Mouse (Mus musculus): ENCODE data around the gene Chd3.

Gene Chd3

DNA sequence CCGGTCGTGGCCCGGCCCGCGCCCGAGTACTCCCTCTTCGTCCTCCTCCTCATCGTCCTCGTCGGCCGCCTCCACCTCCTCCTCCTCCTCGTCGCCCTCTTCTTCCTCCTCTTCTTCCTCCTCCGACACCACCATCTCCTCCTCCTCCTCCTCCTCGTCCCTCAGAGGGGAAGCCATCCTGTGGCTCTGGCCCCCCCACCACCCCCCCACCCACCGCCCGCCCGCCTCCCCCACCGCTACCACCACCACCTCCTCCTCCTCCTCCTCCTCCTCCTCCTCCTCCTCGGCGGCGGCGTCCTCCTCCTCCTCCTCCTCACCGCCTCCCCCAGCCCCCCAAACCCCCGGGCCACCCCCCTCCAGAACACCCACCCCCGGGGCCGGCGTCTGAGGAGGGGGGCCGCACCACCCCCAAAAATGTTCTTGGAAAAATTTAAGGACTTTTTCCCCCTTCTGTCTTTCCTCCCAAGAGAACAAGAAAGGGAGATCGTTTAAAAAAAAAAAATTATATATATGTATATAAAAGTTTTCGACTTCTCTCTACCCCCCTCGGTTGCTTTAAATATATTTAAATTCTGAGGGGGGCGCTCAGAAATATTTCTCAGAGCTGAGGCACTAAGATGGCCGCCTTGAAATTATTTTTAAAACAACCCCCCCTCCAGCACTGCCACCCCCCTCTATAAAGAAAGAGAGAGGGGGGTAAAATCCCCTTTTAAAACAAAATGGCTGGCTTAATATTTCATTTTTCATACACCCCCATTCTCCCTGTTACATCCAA, at the start of gene Chd3:
TSS of gene Chd3 (minus strand) at position 192 of the 775 bp plus-strand sequence.
- DNase-seq (ENCODE audit: low read depth), result no peak

GRCm38 (mm10) chr11:69417449-69418384, 48.5 kb upstream of the Chd3 start:
- DNase-seq (ENCODE audit: low read depth), result peak; percentile 75

DNA sequence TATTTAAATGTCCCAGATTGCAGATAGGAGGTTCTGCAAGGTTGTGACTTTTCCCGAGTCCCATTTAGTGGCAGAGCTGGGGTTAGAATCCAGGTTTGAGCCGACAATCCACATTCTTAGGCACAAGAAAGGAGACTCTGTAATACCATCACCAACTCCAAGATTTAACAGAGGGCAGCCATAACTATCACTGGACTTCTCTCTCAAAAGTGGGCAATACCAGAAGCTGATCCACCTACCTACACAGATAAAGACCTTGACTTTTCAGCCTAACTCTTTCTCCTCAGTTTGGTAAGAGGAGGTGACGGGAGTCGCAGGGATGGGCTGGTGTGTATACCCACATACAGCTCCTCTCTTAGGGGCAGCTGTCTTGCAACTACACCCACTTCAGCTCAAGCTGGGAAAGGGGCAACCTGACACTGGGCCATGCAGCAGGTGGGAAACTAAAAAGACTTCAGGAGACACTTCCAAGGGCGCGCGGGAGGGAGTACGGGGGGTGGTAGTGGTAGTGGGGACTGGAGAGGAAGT, 47.8 kb upstream of the Chd3 start:
- DNase-seq (ENCODE audit: low read depth), result no peak

GRCm38 (mm10) chr11:69416509-69416908, 47.3 kb upstream of the Chd3 start:
- no peak for DNase-seq (ENCODE audit: low read depth)

DNA sequence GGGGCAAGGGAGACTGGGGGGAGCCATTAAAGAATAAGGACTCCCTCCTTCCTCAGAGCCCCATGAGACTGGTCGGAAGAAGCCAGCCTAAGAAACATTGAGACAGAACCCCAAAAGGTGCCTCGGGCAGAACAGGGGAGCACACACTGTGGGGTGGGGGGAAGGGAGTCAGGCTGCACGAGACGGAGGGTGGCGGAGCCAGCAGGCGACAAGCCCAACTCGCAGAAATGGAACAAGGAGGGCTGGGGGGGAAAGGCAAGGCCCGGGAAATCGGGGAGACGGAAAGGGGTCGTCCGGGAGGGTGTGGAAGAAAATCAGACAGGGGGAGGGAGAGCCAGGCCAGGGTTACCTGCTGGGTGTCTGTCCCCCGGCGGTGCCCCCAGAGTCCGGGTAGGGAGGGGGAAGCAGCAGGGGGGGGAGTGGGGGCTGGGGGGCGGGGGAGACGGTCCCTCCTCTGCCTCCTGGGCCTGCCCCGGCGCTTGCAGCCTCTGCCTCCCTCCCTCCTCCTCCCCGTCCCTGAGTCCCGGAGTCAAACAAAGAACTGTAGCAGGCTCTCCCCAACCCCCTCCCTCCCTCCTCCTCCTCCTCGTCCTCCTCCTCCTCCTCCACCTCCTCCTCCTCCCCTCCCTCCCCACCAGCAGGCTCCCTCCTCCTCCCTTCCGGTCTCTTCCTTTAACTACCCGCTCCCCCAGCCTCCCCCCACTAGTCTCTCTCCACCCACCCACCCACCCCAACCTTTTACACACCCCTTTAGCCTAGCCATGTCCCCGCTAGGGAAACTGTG, 46.7 kb upstream of the Chd3 start:
- peak; percentile 58 for DNase-seq (ENCODE audit: low read depth)

- no peak for DNase-seq (ENCODE audit: low read depth)
Observed at GRCm38 (mm10) chr11:69415327-69415667, 46.1 kb upstream of the Chd3 start.

DNA sequence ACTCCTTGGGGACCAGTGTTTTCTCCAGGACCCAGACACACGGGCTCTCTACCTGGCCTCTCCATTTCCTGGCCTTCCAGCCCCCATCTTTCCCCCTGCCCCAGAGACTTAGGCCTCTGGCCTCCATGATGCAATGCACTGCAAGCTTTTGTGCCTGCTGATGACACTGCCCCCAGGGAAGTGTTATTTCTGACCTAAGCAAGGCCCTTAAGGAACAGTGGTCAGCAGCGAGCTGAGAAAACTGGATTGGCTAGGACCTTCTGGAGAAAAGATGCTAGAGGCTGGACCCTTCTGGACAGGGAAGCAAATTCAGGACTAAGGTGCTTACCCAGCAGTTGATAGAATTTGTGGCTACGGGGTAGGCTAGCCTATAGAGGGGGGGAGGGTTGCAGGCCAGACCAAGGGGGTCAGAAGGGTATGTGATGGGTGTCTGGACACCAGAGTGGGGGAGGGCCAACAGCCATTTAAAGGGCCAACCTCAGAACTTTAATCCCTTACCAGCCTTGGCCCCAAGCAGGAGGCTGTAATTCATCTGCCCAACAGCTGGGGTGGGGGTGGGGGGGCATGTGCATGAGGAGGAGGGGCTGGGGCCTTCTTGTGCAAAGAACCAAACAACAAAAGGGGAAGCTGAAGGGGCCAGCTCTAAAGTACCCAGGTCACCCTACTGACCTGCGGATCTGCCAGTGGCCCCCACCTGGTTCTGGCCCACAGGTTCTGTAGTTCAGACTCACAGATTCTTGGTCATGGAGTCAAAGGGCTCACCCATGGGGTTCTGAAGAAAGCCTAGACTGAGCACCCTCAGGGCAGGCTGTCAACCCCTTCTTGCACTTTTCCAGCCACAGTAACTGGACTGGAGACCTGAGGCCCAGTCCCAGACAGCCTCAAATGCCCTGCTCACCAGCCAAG, 45.5 kb upstream of the Chd3 start:
- DNase-seq (ENCODE audit: low read depth), result no peak

GRCm38 (mm10) chr11:69413221-69414181, 44.3 kb upstream of the Chd3 start, which contains the start of gene Kdm6b:
Kdm6b (minus strand) TSS chr11:69413675.
- DNase-seq (ENCODE audit: low read depth), result no peak

GRCm38 (mm10) chr11:69412548-69412947, 43.3 kb upstream of the Chd3 start:
- no peak for DNase-seq (ENCODE audit: low read depth)

GRCm38 (mm10) chr11:69411538-69412203, 42.5 kb upstream of the Chd3 start:
- DNase-seq (ENCODE audit: low read depth), result peak; percentile 79

GRCm38 (mm10) chr11:69411073-69411535, 41.9 kb upstream of the Chd3 start:
- peak; percentile 84 for DNase-seq (ENCODE audit: low read depth)

- peak; percentile 91 for DNase-seq (ENCODE audit: low read depth)
Observed at GRCm38 (mm10) chr11:69410310-69411072, 41.3 kb upstream of the Chd3 start.

DNA sequence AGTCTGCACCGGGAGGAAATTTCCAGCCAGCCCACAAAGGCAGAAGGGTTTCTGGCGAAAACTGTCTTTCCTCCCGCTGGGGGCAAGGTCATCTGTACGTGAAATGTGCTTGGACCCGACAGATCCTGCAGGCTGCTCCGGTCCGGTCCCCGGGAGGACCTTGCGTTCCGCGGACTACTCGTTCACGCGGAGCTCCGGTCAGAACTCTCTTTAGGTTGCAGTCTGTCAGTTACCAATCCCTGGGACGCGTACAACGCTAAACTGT, 40.8 kb upstream of the Chd3 start:
- DNase-seq (ENCODE audit: low read depth), result no peak

- DNase-seq (ENCODE audit: low read depth), result peak; percentile 96
Observed at GRCm38 (mm10) chr11:69409378-69410044, 40.3 kb upstream of the Chd3 start.

- peak; percentile 93 for DNase-seq (ENCODE audit: low read depth)
Observed at GRCm38 (mm10) chr11:69408541-69409377, 39.6 kb upstream of the Chd3 start.

DNA sequence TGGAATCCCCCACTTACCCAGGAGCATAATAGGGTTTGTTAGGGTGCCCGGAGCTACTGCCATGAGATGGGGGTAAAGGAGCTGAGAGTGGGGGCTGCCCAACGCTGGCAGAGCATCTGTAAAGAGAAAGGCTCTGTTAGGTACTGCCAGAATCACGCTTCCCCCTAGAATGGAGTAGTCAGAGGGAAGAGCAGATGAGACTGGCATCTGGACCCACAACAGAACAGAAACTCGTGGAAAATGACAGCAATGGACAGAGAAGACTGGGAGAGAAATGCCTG, 38.5 kb upstream of the Chd3 start:
- no peak for DNase-seq (ENCODE audit: low read depth)
